Mouse (Mus musculus) midbrain, postnatal 0 days (tissue): ENCODE measurements around the gene Cd164. TPM values are rescaled to one million over a fixed set of nuclear protein-coding genes. Genes with fewer than 3 reads are reported as not detected.
"Not testable (repeated sequence)": the region's sequence is repeated elsewhere in the genome, so short reads cannot be mapped to it uniquely, and the experiment has no call there.

Experiments used
- ATAC-seq: fragments of 200-750 bp; cut with Nextera tagmentation; 2 replicates; pipeline ENCODE4 v1.8.0; 2017; ENCODE audit warnings: moderate number of reproducible peaks, mild to moderate bottlenecking, moderate TSS enrichment, moderate library complexity; ENCODE audit not compliant: low FRiP score
- DNase-seq: peaks from one replicate; pipeline ENCODE4 v3.0.0-alpha.2; 2015; ENCODE audit warnings: low spot score
- H3K27ac ChIP-seq: fragments of 300-500 bp; sonication (generic); 2 replicates; pipeline ENCODE4 v1.5.1; 2014; ENCODE audit warnings: low read depth, mild to moderate bottlenecking, low read length, mixed read lengths
- H3K27me3 ChIP-seq: fragments of 300-500 bp; sonication (generic); 2 replicates; pipeline ENCODE4 v1.6.1; 2014; ENCODE audit warnings: low read length, control low read depth, mixed read lengths; ENCODE audit not compliant: insufficient read depth
- H3K36me3 ChIP-seq: fragments of 300-500 bp; sonication (generic); 2 replicates; pipeline ENCODE4 v1.6.1; 2014; ENCODE audit warnings: low read length, control low read depth, mixed read lengths; ENCODE audit not compliant: insufficient read depth
- H3K4me1 ChIP-seq: fragments of 300-500 bp; sonication (generic); 2 replicates; pipeline ENCODE4 v1.6.1; 2014; ENCODE audit warnings: mild to moderate bottlenecking, control low read depth, antibody characterized with exemption, low read length, mixed read lengths; ENCODE audit not compliant: insufficient read depth
- H3K4me2 ChIP-seq: fragments of 300-500 bp; sonication (generic); 2 replicates; pipeline ENCODE4 v1.6.1; 2014; ENCODE audit warnings: low read depth, mild to moderate bottlenecking, low read length, mixed read lengths; ENCODE audit not compliant: poor library complexity, severe bottlenecking
- H3K4me3 ChIP-seq: fragments of 300-500 bp; sonication (generic); 2 replicates; pipeline ENCODE4 v1.5.1; 2014; ENCODE audit warnings: low read depth, mild to moderate bottlenecking, low read length, moderate library complexity
- H3K9ac ChIP-seq: fragments of 300-500 bp; sonication (generic); replicated peaks from 2 replicates; pipeline ENCODE4 v1.6.1; 2014; ENCODE audit warnings: mild to moderate bottlenecking, low read length, moderate library complexity, mixed read lengths; ENCODE audit not compliant: poor library complexity, severe bottlenecking
- H3K9me3 ChIP-seq: fragments of 300-500 bp; sonication (generic); 2 replicates; pipeline ENCODE4 v1.6.1; 2016; ENCODE audit warnings: low read length, control low read depth
- CTCF ChIP-seq: IDR thresholded peaks from 2 replicates; pipeline ENCODE4 v1.5.1; 2016; ENCODE audit warnings: antibody characterized with exemption, mild to moderate bottlenecking
- WGBS: fragments of 180-500 bp; shearing (Covaris S2); extraction: QIAGEN DNeasy Blood & Tissue Kit; methylation state at CpG from one replicate; pipeline ENCODE4 v1.1.7; 2014; 5-methylcytosine and 5-hydroxymethylcytosine counted together
- polyA plus RNA-seq: library from polyadenylated mRNA; unstranded; fragments of >200 nt; fragmentation: Nextera tagmentation; extraction: Ambion mirVana; gene quantifications from 2 replicates; pipeline ENCODE4 v1.2.1, GENCODE M21; 2015
- total RNA-seq: library from RNA; depleted of rRNA; stranded (reverse); fragments of >200 nt; gene quantifications from 2 replicates; pipeline ENCODE4 v1.2.3, GENCODE M21; 2014

Cd164 gene
- total and polyA plus RNA-seq, 2 experiments from 2014 or later = 29.3 to 48.2 TPM

DNA sequence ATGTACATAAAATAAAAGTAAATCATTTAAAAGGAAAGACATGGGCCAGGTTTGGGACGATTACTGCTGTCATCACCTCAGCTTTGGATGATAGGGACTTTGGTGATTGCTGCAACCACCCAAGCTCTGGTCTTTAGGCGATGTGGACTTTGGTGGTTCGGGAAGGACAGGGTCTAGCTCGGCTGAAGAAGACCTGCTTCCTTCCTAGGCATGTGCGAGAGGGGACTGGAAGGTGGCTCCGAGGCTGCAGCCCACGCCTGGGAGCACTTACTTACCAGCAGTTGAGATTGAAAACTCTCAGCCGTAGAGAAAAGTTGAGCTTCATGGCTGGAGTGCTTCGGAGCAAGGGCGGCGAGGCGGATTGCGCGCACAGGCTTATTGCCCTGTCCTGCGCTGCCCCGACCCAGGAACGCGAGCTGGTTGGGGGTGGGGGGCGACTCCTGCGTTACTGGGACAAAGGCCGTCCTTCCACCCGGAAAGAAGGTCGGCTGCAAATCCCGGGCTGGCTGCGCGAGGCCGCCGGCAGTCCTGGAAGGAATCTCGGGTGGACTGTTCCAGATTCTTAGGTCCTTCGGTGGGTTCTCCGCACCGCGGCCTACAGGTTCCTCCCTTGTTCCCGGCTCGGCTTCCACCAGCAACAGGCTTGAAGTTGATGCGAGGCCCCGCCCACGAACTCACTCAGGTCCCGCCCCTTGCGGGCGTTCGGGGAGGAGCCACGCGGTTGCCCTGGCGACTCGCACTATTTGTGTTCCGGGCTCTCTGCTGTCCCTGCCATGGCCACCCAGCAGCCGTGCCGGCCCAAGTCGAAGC is 29.3 kb upstream of the Cd164 start, which contains the start of the genes Smpd2 and Ppil6:
TSS of gene Smpd2 (minus strand) at position 662 of the 810 bp plus-strand sequence.
TSS of gene Ppil6 (plus strand) at position 732 of the 810 bp plus-strand sequence.
- Histone ChIP-seq H3K36me3 (peaks cover 12% of the 10 kb centered on the region; the same call in 1 of the 2 replicates), H3K4me2 (peak within 1 kb of the TSS; percentile 92), H3K27ac (peak within 1 kb of the TSS; percentile 51; the same call in 1 of the 2 replicates), H3K9me3 (no peaks in the 10 kb centered on the region), H3K4me3 (peak within 1 kb of the TSS; percentile 76), H3K27me3 (no peaks in the 10 kb centered on the region), H3K4me1 (no peaks in the 10 kb centered on the region; the same call in none of the 2 replicates), H3K9ac (peak within 1 kb of the TSS; percentile 81)
- ATAC-seq (peak; percentile 92), DNase-seq (peak; percentile 95)
- TF ChIP-seq CTCF = peak; percentile 9; the same call in 1 of the 2 replicates
- 1% methylated on average over 50 of the region's 50 CpGs for WGBS

DNA sequence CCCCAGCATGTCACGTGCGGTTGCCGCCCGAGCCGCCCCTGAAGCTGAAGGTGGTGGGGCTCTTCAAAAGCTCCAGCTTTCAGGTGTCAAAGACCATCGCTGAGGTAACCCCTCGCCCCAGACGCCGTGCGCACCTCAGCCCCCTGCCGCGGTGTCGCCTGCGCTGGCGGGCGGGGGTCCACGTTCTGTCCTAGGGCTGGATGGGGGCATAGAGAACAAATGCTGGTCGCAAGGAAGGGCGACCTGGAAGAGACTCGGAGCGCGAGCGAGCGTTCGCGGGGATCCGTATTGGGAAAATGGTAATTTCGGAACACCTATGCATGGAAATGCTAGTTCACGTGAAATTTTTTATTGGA is 28.7 kb upstream of the Cd164 start:
- no peaks in the 10 kb centered on the region for H3K27me3 ChIP-seq

DNA sequence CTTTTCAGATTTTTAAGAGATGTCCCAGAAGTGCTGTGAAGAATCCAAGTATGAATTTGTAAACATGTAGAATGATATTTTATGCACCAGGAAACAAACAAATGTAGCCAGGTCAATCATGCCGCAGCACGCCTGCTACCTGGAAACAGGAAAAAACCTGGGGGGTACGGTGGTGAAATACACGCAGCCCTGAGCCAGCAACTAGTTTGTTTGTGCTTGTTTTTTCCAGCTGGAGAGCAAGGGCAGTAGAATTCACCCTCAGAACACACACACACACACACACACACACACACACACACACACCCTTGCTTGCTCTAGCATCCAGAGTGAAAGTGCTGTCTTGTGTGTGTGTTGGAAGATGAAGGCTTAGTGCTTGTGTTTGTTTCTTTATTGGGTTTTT is 28.1 kb upstream of the Cd164 start:
- Histone ChIP-seq H3K9me3 (no peaks in the 10 kb centered on the region), H3K9ac (no peak overlapping the region), H3K27me3 (no peaks in the 10 kb centered on the region), H3K4me3 (peak overlapping the region; percentile 76), H3K27ac (no peak overlapping the region), H3K4me2 (peak overlapping the region; percentile 92), H3K36me3 (0 out of 2 replicates have a peak, but pooled peaks cover 6% of the 10 kb centered on the region), H3K4me1 (no peaks in the 10 kb centered on the region; the same call in none of the 2 replicates)
- no peak for TF ChIP-seq CTCF
- no peak for ATAC-seq
- 38% methylated on average over 4 of the region's 4 CpGs for WGBS
- no peak for DNase-seq

More for the DNA sequence above, 28.7 kb upstream of the Cd164 start:
- Histone ChIP-seq H3K4me3 (peak overlapping the region; percentile 76), H3K9me3 (no peaks in the 10 kb centered on the region), H3K4me1 (no peaks in the 10 kb centered on the region; the same call in none of the 2 replicates), H3K36me3 (peaks cover 11% of the 10 kb centered on the region; the same call in 1 of the 2 replicates), H3K9ac (peak overlapping the region; percentile 81), H3K4me2 (peak overlapping the region; percentile 92), H3K27ac (no peak overlapping the region; the same call in 1 of the 2 replicates)
- TF ChIP-seq CTCF = no peak
- DNase-seq (no peak), ATAC-seq (peak; percentile 29)
- WGBS = under 1% methylated on average over 29 of the region's 29 CpGs

DNA sequence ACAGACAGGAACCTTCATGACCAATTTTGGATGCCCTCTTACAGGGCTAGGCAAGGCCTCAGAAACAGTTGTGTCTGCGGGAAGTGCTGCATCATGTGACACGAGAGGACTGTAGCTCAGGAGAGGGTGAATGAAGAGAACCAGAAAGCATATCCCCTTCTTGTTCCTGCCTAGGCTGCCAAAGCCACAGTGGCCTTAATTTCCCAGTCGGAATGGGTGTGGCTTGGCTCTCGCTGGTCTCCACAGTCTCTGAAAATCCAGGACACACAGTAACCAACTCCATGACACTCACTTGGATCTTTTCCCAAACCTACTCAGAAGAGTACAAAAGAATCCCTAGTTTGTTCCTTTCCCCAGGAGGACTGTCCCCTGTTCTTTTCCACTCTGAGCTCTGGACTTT is 18.3 kb upstream of the Cd164 start:
- peaks cover 3% of the 10 kb centered on the region; the same call in 1 of the 2 replicates for H3K36me3 ChIP-seq
- no peak overlapping the region for H3K4me2 ChIP-seq
- no peaks in the 10 kb centered on the region for H3K27me3 ChIP-seq
- DNase-seq (peak; percentile 78), ATAC-seq (no peak)
- no peak overlapping the region for H3K4me3 ChIP-seq
- H3K9ac ChIP-seq = no peak overlapping the region
- TF ChIP-seq CTCF = no peak
- no peak overlapping the region for H3K27ac ChIP-seq
- no peaks in the 10 kb centered on the region for H3K4me1 ChIP-seq
- 55% methylated on average over 4 of the region's 4 CpGs for WGBS
- no peaks in the 10 kb centered on the region for H3K9me3 ChIP-seq

DNA sequence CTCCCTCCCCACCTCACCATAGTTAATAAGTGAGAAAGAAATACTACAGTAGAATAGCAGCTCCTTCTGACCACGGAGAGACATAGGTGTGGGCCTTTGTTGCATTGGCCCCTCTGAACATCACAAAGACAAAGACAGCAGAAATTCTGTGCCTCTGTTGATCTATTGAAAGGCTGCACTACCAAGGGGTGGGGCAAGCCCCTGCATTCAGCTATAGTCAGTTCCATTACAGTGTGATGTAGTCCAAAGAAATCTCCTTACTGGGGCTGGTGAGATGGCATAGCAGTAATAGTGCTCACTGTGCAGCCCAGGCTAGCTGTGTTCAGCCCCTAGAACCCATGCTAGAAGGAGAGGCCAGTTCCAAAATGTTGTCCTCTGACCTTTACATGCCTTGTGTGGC is 14.2 kb upstream of the Cd164 start:
- Histone ChIP-seq H3K9ac (no peak overlapping the region), H3K4me2 (no peak overlapping the region), H3K36me3 (peaks cover 3% of the 10 kb centered on the region; the same call in 1 of the 2 replicates), H3K9me3 (no peaks in the 10 kb centered on the region), H3K4me3 (no peak overlapping the region), H3K27me3 (no peaks in the 10 kb centered on the region), H3K27ac (no peak overlapping the region), H3K4me1 (no peaks in the 10 kb centered on the region)
- ATAC-seq = no peak; the same call in 1 of the 2 replicates
- TF ChIP-seq CTCF = no peak
- WGBS = 80% methylated on average over 1 of the region's 1 CpGs
- no peak for DNase-seq

DNA sequence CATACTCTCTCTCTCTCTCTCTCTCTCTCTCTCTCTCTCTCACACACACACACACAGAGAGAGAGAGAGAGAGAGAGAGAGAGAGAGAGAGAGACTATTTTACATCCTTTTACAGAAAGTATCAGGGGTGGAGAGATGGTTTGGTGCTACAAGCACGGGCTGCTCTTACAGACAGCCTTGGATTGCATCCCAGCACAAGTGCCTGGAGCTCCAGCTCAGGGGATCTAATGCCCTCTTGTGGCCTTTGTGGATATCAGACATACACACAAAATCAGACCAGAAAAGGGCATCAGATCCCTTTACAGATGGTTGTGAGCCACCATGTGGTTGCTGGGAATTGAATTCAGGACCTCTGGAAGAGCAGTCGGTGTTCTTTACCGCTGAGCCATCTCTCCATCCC is 13.8 kb upstream of the Cd164 start:
- H3K9ac ChIP-seq, H3K4me2 ChIP-seq, H3K36me3 ChIP-seq, H3K27me3 ChIP-seq, H3K4me1 ChIP-seq, H3K27ac ChIP-seq, H3K4me3 ChIP-seq, H3K9me3 ChIP-seq: not testable (repeated sequence)
- DNase-seq = peak; percentile 94
- peak; percentile 88 for TF ChIP-seq CTCF
- 0% methylated on average over 3 of the region's 3 CpGs for WGBS
- peak; percentile 66 for ATAC-seq
